Mouse (Mus musculus) heart, postnatal 36 days (tissue): Measurements from ENCODE around the gene Tbx2. TPM values are rescaled to one million over a fixed set of nuclear protein-coding genes. Genes with fewer than 3 reads are reported as not detected.

Experiments
- DNase-seq, 2 experiments: peaks; one replicate each; pipeline ENCODE4 v3.0.0; 2021 to 2022
- intact Hi-C: fragments of 180-260 bp; cut with DNase I; formaldehyde crosslinking; loops from one replicate; pipeline ENCODE4 v1.15.1; 2025
- total RNA-seq, 2 experiments: library from RNA; stranded (reverse); gene quantifications; 2 replicates each; pipeline ENCODE4 v1.2.3; 2021

Gene Tbx2
- total RNA-seq, 2 experiments from 2014 or later = 6.2 to 6.9 TPM

- no peak for DNase-seq
- intact Hi-C loops = no loop called here
These were observed 6.3 kb downstream of the Tbx2 start for GRCm38 (mm10) chr11:85838424-85839257.

GRCm38 (mm10) chr11:85839258-85840030 is 7.1 kb downstream of the Tbx2 start:
- no peak for DNase-seq
- intact Hi-C loops = loop anchor here (5.0 kb wide), 2 partner anchors 322 to 457 kb away; no protein-coding TSS in a partner anchor

- no peak for DNase-seq
- intact Hi-C loops = loop anchor here (5.0 kb wide), 2 partner anchors 323 to 458 kb away; no protein-coding TSS in a partner anchor
These were observed 7.9 kb downstream of the Tbx2 start for GRCm38 (mm10) chr11:85840031-85840802.

DNA sequence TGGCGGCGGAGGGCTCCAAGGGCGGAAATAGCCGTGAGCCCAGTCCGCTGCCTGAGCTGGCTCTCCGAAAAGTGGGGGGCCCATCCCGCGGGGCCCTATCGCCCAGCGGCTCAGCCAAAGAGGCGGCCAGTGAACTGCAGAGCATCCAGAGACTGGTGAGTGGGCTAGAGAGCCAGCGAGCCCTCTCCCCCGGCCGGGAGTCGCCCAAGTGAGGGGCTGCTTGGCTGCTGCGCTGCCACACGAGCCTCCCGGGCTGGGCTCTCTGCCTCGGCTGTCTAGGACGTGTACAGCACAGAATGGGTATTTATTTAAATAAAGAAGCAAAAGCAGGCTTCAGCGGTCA is 8.4 kb downstream of the Tbx2 start:
- DNase-seq = no peak
- intact Hi-C loops = loop anchor here (5.0 kb wide), 2 partner anchors 323 to 458 kb away; no protein-coding TSS in a partner anchor

DNA sequence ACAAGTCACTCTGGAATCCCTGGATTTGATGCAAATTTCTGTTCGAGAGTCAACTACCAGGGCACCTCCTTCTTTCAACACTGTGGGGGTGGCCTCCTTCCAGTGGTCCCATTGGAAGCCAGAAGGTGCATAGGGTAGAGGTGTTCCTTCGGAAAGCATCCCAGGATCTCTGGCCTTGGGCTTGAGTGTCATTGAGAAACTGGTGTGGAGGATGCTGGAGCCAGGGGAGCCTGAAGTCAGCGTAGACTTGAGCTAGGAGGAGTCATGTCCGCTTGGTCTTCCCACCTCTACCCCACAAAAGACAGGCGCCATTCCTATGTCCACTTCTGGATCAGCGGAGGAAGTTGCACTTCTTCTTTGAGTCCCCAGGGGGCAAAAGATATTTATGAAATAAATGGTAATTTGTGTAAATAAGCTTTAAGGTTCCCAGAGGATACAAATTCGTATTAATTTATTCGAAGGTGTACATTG is 8.9 kb downstream of the Tbx2 start:
- no peak for DNase-seq
- intact Hi-C loops = loop anchor here (5.0 kb wide), 2 partner anchors 324 to 459 kb away; no protein-coding TSS in a partner anchor

GRCm38 (mm10) chr11:85841980-85842379 is 9.6 kb downstream of the Tbx2 start:
- peak; percentile 78 to 80 for DNase-seq
- intact Hi-C loops = loop anchor here (1.0 to 5.0 kb wide), 3 partner anchors 325 to 460 kb away; no protein-coding TSS in a partner anchor

- peak in 1 of 2 experiments; percentile 11 for DNase-seq
- intact Hi-C loops = loop anchor here (1.0 to 5.0 kb wide), 3 partner anchors 325 to 460 kb away; no protein-coding TSS in a partner anchor
These were observed 10.4 kb downstream of the Tbx2 start for GRCm38 (mm10) chr11:85842596-85843346.

DNA sequence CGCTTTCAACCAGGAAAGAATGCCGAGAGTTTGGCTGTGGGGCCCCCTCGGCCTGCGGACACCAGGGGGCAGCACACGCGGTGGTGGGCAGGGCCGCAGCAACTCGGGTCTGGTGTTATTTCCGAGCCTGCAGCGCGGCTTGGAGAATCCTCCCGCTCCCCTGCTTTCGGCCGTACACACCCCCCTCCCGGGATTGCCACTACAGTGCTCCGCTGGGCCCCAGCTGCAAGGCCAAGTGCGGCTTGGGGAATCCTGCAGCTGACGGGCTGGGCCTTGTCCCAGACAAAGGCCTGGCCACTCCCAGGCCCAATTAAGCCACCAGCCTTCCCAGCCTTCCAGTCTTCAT is 11.0 kb downstream of the Tbx2 start:
- DNase-seq = peak; percentile 83 to 84
- intact Hi-C loops = loop anchor here (5.0 kb wide), 2 partner anchors 326 to 461 kb away; no protein-coding TSS in a partner anchor

DNA sequence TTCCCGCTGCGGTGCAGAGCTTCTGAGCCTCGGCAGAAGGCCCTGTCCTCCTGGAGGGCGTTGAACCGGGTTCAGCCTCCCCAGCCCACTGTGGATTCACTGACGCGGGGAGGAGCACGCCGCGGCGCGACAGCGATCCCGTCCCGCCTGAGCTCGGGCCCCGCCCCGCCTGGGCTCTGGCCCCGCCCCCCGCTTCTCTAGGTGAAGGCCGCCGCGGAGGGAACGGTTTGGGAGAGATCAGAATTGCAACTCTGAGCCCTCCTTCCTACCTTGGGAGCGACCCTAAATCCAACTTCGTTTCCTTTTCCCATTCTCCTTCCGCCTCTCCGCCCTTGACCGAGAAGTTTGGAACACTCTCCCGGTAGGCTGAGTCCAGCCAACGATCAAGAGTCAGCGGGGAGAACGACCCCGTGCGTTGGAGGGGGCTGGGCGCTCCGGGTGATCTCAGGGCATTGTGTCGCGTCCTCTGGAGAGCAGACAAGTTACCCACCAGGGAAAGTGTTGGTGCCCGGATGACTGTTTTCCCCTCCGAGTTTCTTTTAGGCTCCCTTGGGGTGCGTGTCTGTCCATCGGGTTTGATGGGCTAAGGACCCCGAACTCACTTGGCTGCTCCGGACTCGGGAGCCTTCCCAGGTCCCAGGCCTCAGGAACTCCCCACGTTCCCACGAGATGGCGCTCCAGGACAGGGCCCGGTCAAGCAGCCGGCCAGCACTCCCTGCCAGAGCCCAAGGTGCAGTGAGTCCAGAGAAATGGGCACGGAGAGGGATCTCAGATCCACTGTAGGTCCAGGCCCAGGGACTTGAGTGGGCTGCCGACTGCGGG is 12.0 kb downstream of the Tbx2 start:
- DNase-seq = peak; percentile 90 to 91
- intact Hi-C loops = loop anchor here (5.0 kb wide), 2 partner anchors 327 to 462 kb away; no protein-coding TSS in a partner anchor

DNA sequence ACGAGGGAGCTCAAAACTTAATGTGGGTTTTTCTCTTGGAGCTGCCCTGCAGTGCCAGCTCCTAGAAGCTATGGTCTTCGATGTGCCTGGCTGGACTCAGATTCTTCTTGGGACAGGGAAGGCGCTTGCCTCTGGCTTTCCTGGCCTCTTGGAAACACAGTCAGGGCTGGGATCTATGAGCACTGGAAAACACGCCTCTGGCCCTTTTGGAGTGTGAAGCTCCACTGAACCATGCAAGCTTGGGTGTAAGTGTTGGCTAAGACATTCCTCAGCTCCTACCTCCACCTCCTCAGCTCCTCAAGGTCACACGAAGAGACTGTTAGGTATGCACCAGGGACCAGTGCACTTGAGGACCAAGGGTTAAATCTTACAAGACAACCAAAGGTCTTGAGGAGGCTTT is 12.6 kb downstream of the Tbx2 start:
- no peak for DNase-seq
- intact Hi-C loops = loop anchor here (5.0 kb wide), 5 partner anchors 222 to 512 kb away; partner anchors contain the start of gene Med13

- intact Hi-C loops = loop anchor here (5.0 kb wide), 3 partner anchors 221 to 511 kb away; partner anchors contain the start of gene Med13
- DNase-seq = peak; percentile 60 to 73
These were observed 13.6 kb downstream of the Tbx2 start for GRCm38 (mm10) chr11:85845921-85846320.

DNA sequence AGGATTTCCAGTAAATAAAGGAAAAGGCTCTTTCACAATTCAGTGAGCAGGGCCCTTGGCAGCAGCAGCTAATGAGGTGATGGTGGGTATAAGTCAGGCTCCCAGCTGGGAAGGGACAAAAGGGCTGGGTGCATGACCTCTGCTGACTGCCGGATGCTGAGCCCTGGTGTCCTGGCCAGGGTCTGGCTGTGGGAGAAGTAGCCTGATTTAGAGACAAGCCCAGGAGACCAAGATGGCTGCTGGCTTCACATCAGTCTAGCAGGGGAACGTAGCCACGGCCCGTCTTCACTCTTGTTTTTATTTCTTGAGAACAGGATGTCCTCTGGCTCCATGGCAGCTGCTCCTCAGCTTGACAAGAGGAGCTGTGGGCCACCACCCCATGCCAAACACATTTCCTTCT is 14.2 kb downstream of the Tbx2 start:
- intact Hi-C loops = loop anchor here (5.0 kb wide), 3 partner anchors 221 to 511 kb away; partner anchors contain the start of gene Med13
- peak; percentile 50 to 65 for DNase-seq

GRCm38 (mm10) chr11:85849037-85849436 is 16.7 kb downstream of the Tbx2 start:
- intact Hi-C loops = loop anchor here (1.0 to 5.0 kb wide), 4 partner anchors 123 to 508 kb away; partner anchors contain the start of gene Med13
- DNase-seq = peak; percentile 63 to 68

GRCm38 (mm10) chr11:85850233-85850632 is 17.9 kb downstream of the Tbx2 start, which contains the start of gene Gm11444:
Gene Gm11444, minus strand, starts transcription at chr11:85850333.
- no peak for DNase-seq
- intact Hi-C loops = no loop called here

GRCm38 (mm10) chr11:85850758-85851157 is 18.4 kb downstream of the Tbx2 start:
- intact Hi-C loops = no loop called here
- DNase-seq = no peak

- no peak for DNase-seq
- intact Hi-C loops = no loop called here
These were observed 25.8 kb downstream of the Tbx2 start for GRCm38 (mm10) chr11:85857997-85858698.

DNA sequence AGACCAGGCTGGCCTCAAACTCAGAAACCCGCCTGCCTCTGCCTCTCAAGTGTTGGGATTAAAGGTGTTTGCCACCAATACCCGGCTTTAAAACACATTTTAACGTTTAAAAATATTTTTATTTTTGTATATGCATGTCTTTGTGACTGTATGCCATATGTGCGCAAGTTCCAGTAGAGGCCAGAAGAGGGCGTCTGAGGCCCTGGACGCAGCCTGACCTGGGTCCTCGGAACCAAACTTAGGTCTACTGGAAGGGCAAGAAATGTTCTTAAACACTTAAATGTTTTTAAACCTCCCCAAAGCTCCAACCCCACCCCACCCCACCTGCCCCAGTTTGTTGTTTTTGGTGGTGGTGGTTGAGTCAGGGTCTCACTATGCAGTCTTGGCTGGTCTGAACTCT is 32.0 kb downstream of the Tbx2 start:
- intact Hi-C loops = no loop called here
- no peak for DNase-seq
